Mouse (Mus musculus) monocyte, adult 5-6 weeks (primary cell): ENCODE results near the gene Map3k10. TPM values are rescaled to one million over a fixed set of nuclear protein-coding genes. Genes with fewer than 3 reads are reported as not detected.
"Not testable (repeated sequence)": the region's sequence is repeated elsewhere in the genome, so short reads cannot be mapped to it uniquely, and the experiment has no call there.

Experiments used
- ATAC-seq: fragments of 153-309, 156-312 bp; replicated peaks from 2 replicates; pipeline ENCODE4 v1.8.0; 2017; ENCODE audit warnings: mild to moderate bottlenecking; ENCODE audit not compliant: low TSS enrichment, insufficient number of reproducible peaks, severe bottlenecking, poor library complexity, low FRiP score
- total RNA-seq: library from RNA; stranded (forward); fragments of 200-1000, 200-491, 200-594 nt; gene quantifications from 3 replicates; pipeline ENCODE4 v1.2.3, GENCODE M21; 2017

Gene Map3k10
- total RNA-seq, 1 experiment from 2014 or later: 18.5 TPM

DNA sequence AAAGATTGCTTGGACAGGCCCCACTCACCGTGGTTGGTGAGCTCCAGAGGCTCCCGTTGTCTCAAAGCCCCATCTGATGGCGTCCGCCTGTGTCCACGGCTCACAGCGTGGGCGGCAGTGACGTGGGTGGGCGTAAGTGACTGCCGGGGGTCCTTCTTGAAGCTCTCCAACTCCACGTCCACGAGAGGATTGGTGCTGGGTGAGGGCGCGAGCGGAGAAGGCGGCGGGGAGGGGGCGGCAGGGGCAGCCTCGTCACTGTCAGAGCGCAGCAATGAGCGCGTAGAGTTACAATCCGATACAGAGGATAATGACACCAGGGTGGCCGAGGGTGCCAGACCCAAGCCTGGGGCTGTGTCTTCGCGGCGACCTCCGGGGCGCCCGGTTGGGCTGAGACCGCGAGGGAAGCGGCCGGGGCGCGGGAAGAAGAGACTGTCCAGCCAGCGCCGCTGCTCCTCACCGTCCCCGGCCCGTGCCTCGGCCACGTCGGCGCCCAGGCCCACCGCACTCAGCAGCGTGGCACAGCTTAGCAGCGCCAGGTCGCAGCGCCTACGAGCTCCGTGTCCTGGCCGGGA, 16.5 kb downstream of the Map3k10 start:
- no peak for ATAC-seq

DNA sequence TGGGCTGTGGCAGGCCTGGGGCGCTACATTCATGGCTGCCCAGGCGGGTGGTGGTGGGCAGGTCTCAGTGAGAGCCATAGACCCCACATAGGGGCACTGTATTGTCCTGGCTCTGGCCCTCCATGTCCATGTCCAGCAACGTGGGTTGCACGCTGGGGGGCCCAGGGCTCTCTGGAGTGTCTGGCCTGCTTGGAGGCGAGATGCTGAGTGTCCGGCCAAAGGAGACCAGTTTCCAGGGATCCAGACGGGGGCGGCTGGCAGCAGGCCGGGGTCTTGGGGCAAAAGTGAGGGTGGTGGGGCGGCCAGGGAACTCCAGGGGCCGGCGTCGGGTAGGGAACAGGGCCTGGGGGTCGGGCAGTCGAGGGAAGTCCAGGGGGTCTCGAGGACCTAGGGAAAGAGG, 17.8 kb downstream of the Map3k10 start:
- ATAC-seq: no peak

DNA sequence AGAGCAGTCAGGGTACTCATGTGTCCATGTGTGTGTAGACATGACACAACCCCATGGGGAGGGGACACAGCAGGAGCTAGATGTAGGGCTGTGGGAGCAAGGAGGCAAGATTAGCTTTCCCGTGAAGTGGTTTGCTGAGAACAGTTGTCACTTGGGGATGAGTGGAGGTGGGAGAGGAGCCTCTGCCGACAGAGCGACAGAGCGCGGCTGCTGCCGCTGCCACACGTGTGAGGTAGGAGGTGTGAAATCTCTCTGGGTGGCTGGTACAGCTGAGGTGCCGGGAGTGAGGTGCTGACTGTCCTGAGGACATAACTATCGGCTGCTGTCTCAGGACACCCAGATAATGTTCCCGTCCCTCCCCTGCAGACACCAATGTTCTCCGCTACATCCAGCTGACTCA, 18.9 kb downstream of the Map3k10 start:
- ATAC-seq: no peak

DNA sequence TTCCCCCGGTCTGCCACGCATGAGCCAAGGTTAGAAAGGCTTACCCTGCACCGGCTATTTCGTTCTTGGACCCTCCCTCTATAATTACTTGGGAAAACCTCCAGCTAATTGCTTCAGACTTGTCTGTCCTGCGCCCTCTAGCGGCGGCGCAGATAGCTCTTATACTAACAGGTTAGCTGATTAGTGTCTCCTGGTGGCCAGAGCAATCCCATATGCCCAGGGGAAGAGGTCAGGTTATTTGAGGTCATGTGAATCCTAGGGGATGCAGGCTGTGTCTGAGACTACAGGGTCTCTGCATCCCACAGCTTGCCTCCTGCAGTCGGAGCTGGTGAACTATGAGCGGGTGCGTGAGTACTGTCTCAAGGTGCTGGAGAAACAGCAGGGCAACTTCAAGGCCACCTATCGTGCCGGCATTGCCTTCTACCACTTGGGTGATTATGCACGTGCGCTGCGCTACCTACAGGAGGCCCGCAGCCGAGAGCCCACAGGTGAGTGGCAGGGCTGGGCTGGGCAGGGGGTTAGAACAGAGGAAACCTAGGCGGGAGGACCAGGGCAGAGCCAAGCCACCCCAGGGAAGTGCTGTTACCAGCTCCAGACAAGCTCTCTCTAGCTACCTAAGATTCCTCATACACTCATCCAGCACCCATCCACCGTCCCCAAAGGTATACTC, 19.7 kb downstream of the Map3k10 start:
- no peak for ATAC-seq

DNA sequence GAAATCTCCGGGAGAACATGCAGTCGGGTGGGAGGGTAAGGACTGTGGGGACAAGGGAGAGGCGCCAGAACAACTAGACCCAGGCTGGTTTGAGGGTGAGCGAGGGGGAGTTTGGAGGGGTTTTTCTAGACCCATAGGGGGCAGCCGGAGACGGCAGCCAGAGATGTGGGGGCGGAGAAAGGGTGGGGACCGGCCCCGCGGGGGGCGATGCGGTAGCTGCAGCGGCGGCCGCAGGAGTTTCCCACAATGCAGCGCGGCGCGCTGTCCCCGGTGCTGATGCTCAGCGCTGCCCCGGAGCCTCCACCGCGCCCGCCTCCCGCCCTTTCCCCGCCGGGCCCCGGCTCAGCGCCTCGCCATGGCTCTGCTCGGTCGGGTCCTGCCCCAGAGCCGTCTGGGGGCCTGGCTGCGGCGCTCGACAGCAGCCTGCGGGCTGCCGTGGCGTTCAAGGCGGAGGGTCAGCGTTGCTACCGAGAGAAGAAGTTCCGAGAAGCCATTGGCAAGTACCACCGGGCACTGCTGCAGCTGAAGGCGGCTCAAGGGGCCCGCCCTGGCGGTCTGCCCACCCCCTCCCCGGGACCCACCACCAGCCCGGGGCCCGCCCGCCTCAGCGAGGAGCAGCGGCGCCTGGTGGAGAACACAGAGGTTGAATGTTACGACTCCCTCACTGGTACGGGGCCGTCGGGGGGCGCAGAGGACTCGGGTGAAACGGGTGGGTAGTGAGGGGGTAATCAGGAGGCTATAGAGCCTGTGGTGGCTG, 20.5 kb downstream of the Map3k10 start, which contains the start of gene Ttc9b:
Ttc9b (plus strand) TSS at position 235 of the 757 bp plus-strand sequence.
- ATAC-seq: no peak

DNA sequence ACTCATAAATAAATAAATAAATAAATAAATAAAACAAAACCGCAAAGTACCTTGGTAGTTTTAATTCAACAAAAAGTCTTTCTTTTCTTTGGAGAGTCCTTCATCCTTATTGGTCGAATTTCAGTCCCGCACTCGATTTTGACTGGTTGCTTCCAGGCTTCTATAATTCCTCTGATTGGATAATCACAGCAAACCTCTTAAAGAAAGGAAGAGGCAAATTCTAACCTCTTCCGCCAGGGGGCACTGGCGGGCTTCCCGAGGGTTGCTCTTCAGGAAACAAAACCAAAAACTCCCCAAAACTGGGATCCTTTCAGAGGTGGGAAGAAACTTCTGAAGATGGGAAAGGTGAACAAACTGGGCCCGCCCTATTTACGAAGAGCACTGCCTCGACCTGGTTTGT, 23.4 kb downstream of the Map3k10 start:
- no peak; the same call in 1 of the 2 replicates for ATAC-seq

DNA sequence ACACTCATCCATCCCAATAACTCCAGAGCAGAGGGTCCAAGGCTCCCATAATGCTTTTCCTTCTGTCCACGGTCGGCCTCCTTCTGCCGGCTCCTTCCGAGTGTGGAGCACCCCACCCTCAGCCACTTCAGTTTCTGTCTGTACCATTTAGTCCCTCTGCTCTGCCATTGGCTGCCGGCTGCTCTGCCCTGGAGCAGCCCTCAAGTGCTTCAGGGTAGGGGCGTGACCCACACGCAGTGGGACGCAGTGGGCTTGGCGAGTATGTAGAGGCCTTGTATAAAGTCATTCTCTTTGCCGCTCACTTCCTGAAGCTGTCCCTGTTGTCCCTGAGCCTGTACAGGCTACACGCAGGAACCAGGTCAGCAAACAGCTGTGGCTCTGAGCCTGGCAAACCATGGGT, 24.7 kb downstream of the Map3k10 start:
- no peak for ATAC-seq

DNA sequence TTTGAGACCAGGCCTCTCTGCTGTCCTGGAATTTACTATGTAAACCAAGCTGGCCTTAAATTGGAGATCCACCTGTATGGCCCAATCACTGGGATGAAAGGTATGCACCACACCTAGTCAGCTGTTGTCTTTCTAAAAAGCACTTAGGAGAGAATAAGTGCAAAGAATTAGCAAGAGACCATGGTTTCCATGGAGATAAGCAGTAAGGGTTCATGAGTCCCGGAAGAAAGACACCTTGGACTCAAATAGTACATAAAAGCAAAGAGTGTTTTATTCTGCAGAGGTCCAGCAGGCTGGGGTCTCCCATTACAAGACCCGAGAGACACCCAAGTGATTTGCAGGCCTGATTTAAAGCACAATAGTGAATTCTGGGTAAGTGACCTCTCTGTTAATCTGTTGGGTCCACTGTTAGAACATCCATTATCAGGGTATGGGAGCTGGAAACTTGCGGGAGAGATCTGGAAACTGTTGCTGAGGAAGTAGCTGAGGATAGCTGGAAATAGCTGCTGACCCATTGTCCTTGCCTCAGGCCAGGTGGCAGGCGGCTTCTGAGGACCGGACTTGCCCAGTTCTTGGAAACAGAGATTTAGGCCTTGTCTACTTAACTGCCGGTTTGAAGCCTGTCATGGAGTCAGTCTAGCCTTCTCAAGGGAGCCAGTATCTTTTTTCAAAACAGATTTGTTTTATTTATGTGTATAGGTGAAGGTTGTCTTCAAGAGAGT, 27.0 kb downstream of the Map3k10 start:
- ATAC-seq: no peak

DNA sequence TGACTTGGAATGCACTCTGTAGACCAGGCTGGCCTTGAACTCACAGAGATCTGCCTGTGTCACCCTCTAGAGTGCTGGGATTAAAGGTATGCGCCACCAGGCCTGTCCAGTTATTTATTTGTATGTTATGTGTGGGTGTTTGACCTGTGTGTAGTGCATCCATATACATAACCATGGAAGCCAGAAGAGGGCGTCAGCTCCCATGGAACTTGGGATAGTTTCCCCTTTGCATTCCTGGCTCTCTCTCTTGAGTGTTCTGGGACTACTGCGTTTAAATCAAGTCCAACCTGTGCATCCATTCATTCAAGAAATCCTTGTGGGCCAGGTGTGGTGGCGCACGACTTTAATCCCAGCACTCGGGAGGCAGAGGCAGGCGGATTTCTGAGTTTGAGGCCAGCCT, 27.9 kb downstream of the Map3k10 start:
- no peak for ATAC-seq

DNA sequence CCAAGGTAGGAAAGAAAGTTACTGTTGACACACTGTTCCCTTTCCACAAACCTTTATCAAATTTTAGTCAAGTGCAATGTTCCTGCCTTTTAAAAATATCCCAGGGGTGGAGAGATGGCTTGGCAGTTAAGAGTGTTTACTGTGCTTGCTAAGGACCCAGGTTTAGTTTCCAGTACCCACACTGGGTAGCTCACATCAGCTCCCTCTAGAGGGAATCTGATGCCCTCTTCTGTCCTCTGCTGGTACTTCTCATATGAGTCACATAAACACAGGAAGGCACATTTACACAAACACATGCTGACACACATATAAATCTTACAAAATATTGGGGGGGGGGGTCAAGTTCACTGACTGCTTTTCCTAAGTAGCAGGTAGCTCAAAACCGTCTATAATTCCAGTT, 29.9 kb downstream of the Map3k10 start:
- ATAC-seq: no peak

DNA sequence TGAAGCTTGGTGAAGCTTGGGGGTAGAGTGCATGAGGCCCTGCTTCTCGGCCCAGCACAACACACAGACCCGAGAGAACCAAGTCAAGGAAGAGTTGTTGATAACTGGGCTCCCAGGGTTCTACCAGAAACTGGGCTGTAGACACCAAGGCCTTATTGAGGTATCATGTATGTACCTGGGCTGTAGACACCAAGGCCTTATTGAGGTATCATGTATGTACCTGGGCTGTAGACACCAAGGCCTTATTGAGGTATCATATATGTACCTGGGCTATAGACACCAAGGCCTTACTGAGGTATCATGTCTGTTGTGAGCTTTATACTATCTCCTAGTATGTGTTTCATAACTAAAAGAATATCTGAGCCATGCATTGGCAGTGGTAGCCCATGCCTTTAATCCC, 39.3 kb downstream of the Map3k10 start:
- ATAC-seq: not testable (repeated sequence)

DNA sequence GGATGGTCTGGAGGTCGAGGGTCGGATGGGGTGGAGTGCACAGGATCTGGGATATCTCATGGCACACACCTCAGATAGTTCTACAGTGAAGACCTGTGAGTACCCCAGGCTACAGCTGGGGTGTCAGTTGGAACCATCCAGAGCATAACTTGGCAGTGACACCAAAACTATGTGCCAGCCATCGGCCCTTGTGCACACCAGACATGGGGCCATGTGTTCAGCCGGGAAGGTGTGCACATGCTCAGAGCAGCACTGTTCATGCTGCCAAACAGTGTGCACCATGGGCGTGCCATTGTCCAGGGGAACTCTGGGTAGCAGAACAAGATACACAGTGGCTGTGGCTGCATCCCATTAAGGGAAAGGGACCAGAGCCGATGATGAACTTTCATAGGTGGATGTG, 39.7 kb downstream of the Map3k10 start:
- ATAC-seq: no peak

DNA sequence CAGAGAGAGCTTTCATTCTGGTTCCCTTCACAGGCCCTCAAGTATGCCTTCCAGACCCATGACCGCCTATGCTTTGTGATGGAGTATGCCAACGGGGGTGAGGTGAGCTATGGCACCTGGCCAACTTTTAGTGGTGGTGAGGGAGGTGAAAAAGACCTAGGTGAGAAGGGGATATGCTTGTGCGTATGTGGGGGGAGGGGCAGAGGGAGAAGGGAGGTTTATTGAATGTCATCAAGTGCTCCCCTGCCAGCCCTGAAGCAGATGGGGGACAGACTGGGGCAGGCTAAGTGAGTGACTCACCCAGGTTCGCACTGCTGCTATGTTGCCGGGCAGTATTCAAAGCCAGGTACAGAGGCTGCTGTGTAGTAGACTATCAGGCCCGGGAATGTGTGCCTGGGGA, 41.2 kb downstream of the Map3k10 start:
- no peak for ATAC-seq

DNA sequence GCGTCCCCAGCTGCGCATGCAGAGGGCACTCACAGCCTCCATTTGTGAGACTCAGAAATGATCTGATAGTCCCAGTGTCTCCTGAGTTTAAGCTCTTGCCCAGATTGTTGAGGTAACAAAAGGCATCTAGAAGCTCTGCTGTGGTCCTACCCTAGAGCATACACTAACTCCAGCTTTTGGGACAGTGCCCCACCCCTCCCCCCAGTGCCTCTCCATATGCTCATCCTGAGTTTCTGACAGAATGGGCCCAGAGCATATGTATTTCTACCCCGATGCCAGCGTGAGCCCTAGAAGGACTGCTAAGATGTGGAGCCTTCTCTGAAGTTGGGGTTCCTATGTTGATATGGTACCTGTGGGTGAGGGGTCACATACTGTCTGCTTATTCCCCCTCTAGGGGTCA, 43.0 kb downstream of the Map3k10 start:
- ATAC-seq: no peak

DNA sequence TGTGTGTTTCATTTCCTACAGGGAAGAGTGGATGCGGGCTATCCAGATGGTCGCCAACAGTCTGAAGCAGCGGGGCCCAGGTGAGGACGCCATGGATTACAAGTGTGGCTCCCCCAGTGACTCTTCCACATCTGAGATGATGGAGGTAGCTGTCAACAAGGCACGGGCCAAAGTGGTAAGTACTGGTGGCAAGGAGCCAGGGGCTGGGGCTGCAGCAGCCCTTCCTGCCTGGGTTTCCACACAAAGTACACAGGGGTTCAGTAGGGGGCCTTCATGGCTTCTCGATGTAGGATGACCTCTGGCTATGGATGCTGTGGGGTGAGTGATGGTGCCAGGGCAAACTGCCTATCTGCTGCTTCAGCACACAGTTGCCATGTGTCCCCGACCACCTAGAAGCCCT, 45.6 kb downstream of the Map3k10 start:
- ATAC-seq: not testable (repeated sequence)

DNA sequence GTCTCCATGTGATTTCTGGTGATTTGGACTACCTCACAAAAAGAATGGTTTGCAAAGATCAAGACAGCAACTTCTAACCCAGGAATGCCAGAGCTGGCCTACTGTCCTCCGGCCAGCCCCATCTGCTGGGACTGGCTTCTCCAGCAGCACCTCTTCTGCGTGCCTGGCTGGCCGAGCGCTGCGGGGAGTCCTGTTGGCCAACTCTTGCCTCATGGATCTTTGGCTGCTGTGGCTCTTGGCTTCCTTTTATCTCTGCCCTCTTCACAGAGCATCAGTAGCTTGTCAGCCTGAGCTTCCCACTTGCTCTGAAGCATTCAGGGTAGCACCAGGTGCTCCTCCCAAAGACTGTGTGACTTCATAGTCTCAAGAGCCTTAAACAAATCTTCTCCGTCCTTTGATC, 46.2 kb downstream of the Map3k10 start:
- ATAC-seq: no peak

DNA sequence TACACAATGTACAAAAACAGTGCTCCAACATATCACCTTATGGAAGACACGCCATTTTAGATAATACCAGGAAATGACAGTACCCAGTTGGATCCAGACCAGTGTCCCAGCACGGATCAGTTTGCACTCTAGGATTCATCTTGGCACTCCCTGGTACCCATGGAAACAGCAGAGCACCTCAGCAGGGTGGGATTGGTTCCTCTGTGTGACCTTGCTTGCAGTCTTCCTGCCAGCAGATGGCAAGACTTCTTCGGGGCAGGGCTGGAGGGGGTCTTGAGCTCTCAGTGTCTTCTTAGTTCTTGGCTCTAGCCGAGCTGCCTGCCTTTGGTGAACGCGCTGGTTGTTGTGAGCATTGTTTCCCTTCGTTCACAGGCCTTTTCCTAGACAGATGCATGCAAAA, 46.7 kb downstream of the Map3k10 start:
- no peak for ATAC-seq

DNA sequence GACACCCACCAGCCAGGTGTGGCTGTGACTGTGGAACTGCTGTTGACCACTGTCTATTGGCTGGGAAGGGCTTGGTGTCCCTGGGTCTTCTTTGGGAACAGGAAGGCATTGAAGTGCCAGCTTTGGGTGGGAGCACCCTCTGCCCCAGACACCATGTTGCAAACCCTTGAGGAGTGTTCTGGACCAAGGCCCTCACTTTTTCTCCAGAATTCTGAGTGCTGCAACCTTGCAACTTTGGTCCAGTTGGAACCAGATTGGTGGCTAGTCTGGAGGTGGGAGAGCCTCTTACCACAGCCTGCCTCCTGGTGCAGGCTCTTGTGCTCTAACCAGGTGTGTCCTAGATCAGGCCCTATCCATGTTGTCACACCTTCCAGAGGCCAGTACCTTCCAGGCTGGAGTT, 49.4 kb downstream of the Map3k10 start:
- ATAC-seq: no peak

DNA sequence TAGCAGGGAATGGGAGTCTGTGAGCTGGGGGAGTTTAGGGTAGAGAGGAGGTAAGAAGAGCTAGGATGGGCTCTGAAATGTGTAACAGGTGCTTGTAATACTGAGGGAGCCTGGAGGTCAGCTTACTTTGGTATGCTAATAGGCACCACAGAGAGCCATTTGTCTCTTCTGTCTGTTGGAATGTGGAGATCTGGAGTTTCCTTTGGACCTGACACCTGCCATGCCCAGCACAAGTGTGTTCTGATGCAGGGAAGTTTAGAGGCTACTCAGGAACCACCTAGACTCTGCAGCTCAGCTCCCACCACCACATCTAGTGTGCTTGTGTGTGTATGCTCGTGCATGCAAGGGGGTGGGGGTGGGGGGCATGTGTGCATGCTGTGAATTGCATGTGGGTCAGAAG, 52.2 kb downstream of the Map3k10 start:
- no peak for ATAC-seq
